In genomic region chr3:145613234-145613633, GRCm38 (mm10) we compare ENCODE assay signal across 22 mouse cellular contexts. TPM values are rescaled to one million over a fixed set of nuclear protein-coding genes. Genes with fewer than 3 reads are reported as not detected.
DNase-seq lines count a peak whose midpoint lies in the region; ATAC-seq and TF ChIP-seq lines count a peak whose summit lies in the region.
"Had no signal": no experiment of that assay in that cellular context is flagged by ENCODE, and none has a peak within 500 bp of the region (broad histone marks: within the 10 kb centered on the region; RNA-seq: fewer than 3 reads in every experiment).

No protein-coding gene starts in this region.

- H3K9me3 ChIP-seq in hindbrain, embryonic 16.5 days (ENCODE audit: control insufficient read depth, low read length) = no peaks in the 10 kb centered on the region
- H3K9me3 ChIP-seq in hindbrain, embryonic 12.5 days (replicated peaks) = no peaks in the 10 kb centered on the region
- no peaks in the 10 kb centered on the region for H3K9me3 ChIP-seq in midbrain, embryonic 16.5 days (replicated peaks; ENCODE audit: control insufficient read depth, low read length, poor library complexity, severe bottlenecking)
- H3K9me3 ChIP-seq in midbrain, embryonic 11.5 days (ENCODE audit: control insufficient read depth, low read length) = no peaks in the 10 kb centered on the region
- H3K9me3 ChIP-seq in limb, embryonic 14.5 days (ENCODE audit: control insufficient read depth, low read length) = no peaks in the 10 kb centered on the region
- no peaks in the 10 kb centered on the region for H3K9me3 ChIP-seq in forebrain, embryonic 11.5 days (ENCODE audit: control insufficient read depth, low read length)
- H3K9me3 ChIP-seq: embryonic facial prominence, embryonic 10.5 days; embryonic facial prominence, embryonic 15.5 days; forebrain, embryonic 13.5 days; hindbrain, embryonic 10.5 days; intestine, embryonic 15.5 days had no signal

- no peak overlapping the region for H3K9ac ChIP-seq in hindbrain, embryonic 16.5 days (ENCODE audit: low read depth, low read length)
- H3K9ac ChIP-seq in hindbrain, embryonic 12.5 days = no peak overlapping the region
- H3K9ac ChIP-seq in midbrain, embryonic 16.5 days (ENCODE audit: low read depth, low read length) = no peak overlapping the region
- H3K9ac ChIP-seq in midbrain, embryonic 11.5 days (ENCODE audit: low read length) = no peak overlapping the region
- H3K9ac ChIP-seq in limb, embryonic 14.5 days (ENCODE audit: low read depth, low read length, severe bottlenecking) = no peak overlapping the region
- H3K9ac ChIP-seq in forebrain, embryonic 11.5 days (ENCODE audit: low read length) = no peak overlapping the region
- H3K9ac ChIP-seq: embryonic facial prominence, embryonic 15.5 days; forebrain, embryonic 13.5 days; intestine, embryonic 15.5 days; liver, postnatal 0 days had no signal

- WGBS in hindbrain, embryonic 16.5 days = 78% methylated on average over 4 of the region's 4 CpGs
- WGBS in hindbrain, embryonic 12.5 days = 76% methylated on average over 4 of the region's 4 CpGs
- WGBS in midbrain, embryonic 16.5 days = 85% methylated on average over 4 of the region's 4 CpGs
- 92% methylated on average over 4 of the region's 4 CpGs for WGBS in midbrain, embryonic 11.5 days
- 61% methylated on average over 4 of the region's 4 CpGs for WGBS in limb, embryonic 14.5 days
- 83% methylated on average over 4 of the region's 4 CpGs for WGBS in forebrain, embryonic 11.5 days

- DNase-seq in midbrain, embryonic 11.5 days (ENCODE audit: low spot score, missing footprints) = no peak
- no peak for DNase-seq in limb, embryonic 14.5 days (ENCODE audit: low spot score)
- no peak for DNase-seq in forebrain, embryonic 11.5 days (ENCODE audit: low spot score)
- DNase-seq: adrenal gland, postnatal 10 days; cerebellum, adult 8-10 months; gastrocnemius, postnatal 10 days; heart, postnatal 14 days; layer of hippocampus, postnatal 36 days; liver, postnatal 0 days; right cerebral cortex, adult 18-20 months; spleen, adult 18-20 months had no signal

- TF ChIP-seq POLR2A in limb, embryonic 14.5 days (IDR thresholded peaks at IDR 0.05; ENCODE audit: borderline replicate concordance, extremely low read depth, insufficient read depth, insufficient read length) = no peak

- no peak overlapping the region for H3K4me2 ChIP-seq in hindbrain, embryonic 16.5 days (ENCODE audit: low read length)
- H3K4me2 ChIP-seq in hindbrain, embryonic 12.5 days (replicated peaks) = no peak overlapping the region
- H3K4me2 ChIP-seq in midbrain, embryonic 16.5 days (ENCODE audit: low read length) = no peak overlapping the region
- H3K4me2 ChIP-seq in midbrain, embryonic 11.5 days = no peak overlapping the region
- H3K4me2 ChIP-seq in limb, embryonic 14.5 days (replicated peaks; ENCODE audit: low read depth, low read length, severe bottlenecking) = no peak overlapping the region
- no peak overlapping the region for H3K4me2 ChIP-seq in forebrain, embryonic 11.5 days (ENCODE audit: low read depth, low read length, severe bottlenecking)
- H3K4me2 ChIP-seq: embryonic facial prominence, embryonic 15.5 days; forebrain, embryonic 13.5 days; intestine, embryonic 15.5 days; liver, embryonic 11.5 days had no signal

- H3K27me3 ChIP-seq in hindbrain, embryonic 16.5 days (replicated peaks; ENCODE audit: control insufficient read depth, insufficient read depth, low read length) = no peaks in the 10 kb centered on the region
- H3K27me3 ChIP-seq in hindbrain, embryonic 12.5 days = no peaks in the 10 kb centered on the region
- no peaks in the 10 kb centered on the region for H3K27me3 ChIP-seq in midbrain, embryonic 16.5 days (ENCODE audit: control insufficient read depth, insufficient read depth, low read depth, low read length)
- no peaks in the 10 kb centered on the region for H3K27me3 ChIP-seq in midbrain, embryonic 11.5 days (ENCODE audit: control insufficient read depth, insufficient read depth, low read length)
- no peaks in the 10 kb centered on the region for H3K27me3 ChIP-seq in limb, embryonic 14.5 days (ENCODE audit: control insufficient read depth, insufficient read depth, low read length)
- no peaks in the 10 kb centered on the region for H3K27me3 ChIP-seq in forebrain, embryonic 11.5 days (ENCODE audit: control insufficient read depth, insufficient read depth, low read length)
- H3K27me3 ChIP-seq: embryonic facial prominence, embryonic 15.5 days; forebrain, embryonic 13.5 days; intestine, embryonic 15.5 days had no signal

- peaks cover 11% of the 10 kb centered on the region for H3K4me1 ChIP-seq in hindbrain, embryonic 16.5 days (ENCODE audit: control insufficient read depth, insufficient read depth, low read depth, low read length)
- peaks cover 12% of the 10 kb centered on the region for H3K4me1 ChIP-seq in hindbrain, embryonic 12.5 days
- H3K4me1 ChIP-seq in midbrain, embryonic 16.5 days (ENCODE audit: control insufficient read depth, insufficient read depth, low read length) = peaks cover 10% of the 10 kb centered on the region
- peaks cover 8% of the 10 kb centered on the region; the same call in 1 of the 2 replicates for H3K4me1 ChIP-seq in midbrain, embryonic 11.5 days (ENCODE audit: control insufficient read depth, insufficient read depth, low read length)
- peaks cover 23% of the 10 kb centered on the region for H3K4me1 ChIP-seq in limb, embryonic 14.5 days (ENCODE audit: control insufficient read depth, insufficient read depth, low read length)
- peaks cover 3% of the 10 kb centered on the region; the same call in 1 of the 2 replicates for H3K4me1 ChIP-seq in forebrain, embryonic 11.5 days (replicated peaks; ENCODE audit: control insufficient read depth, insufficient read depth, low read length)

- ATAC-seq in hindbrain, embryonic 16.5 days = peak; percentile 19; the same call in 1 of the 2 replicates
- no peak for ATAC-seq in hindbrain, embryonic 12.5 days (ENCODE audit: low FRiP score)
- peak; percentile 12 for ATAC-seq in midbrain, embryonic 16.5 days
- ATAC-seq in midbrain, embryonic 11.5 days (ENCODE audit: low FRiP score) = no peak
- peak; percentile 48 for ATAC-seq in CD4-positive, CD25-positive, alpha-beta regulatory T cell, adult 4 months
- ATAC-seq in limb, embryonic 14.5 days (ENCODE audit: low FRiP score, low read depth) = 0 out of 2 replicates have a peak, but pooled peaks have one; percentile 19
- no peak for ATAC-seq in forebrain, embryonic 11.5 days (replicated peaks; ENCODE audit: low FRiP score)
- ATAC-seq: intestine, embryonic 15.5 days; liver, postnatal 0 days had no signal

- H3K27ac ChIP-seq in hindbrain, embryonic 16.5 days (ENCODE audit: low read depth, low read length) = no peak overlapping the region
- H3K27ac ChIP-seq in hindbrain, embryonic 12.5 days = no peak overlapping the region
- H3K27ac ChIP-seq in midbrain, embryonic 16.5 days (ENCODE audit: low read length) = no peak overlapping the region
- H3K27ac ChIP-seq in midbrain, embryonic 11.5 days (ENCODE audit: low read depth, low read length) = no peak overlapping the region
- no peak overlapping the region for H3K27ac ChIP-seq in limb, embryonic 14.5 days (replicated peaks; ENCODE audit: low read depth, low read length)
- no peak overlapping the region for H3K27ac ChIP-seq in forebrain, embryonic 11.5 days (ENCODE audit: low read depth, low read length)
- H3K27ac ChIP-seq: embryonic facial prominence, embryonic 10.5 days; hindbrain, embryonic 10.5 days; intestine, embryonic 15.5 days had no signal

- H3K36me3 ChIP-seq in hindbrain, embryonic 16.5 days (ENCODE audit: control insufficient read depth, insufficient read depth, low read length) = no peaks in the 10 kb centered on the region
- no peaks in the 10 kb centered on the region for H3K36me3 ChIP-seq in hindbrain, embryonic 12.5 days
- no peaks in the 10 kb centered on the region; the same call in 1 of the 2 replicates for H3K36me3 ChIP-seq in midbrain, embryonic 16.5 days (ENCODE audit: control insufficient read depth, insufficient read depth, low read length)
- H3K36me3 ChIP-seq in midbrain, embryonic 11.5 days (ENCODE audit: control insufficient read depth, insufficient read depth, low read length) = no peaks in the 10 kb centered on the region
- H3K36me3 ChIP-seq in limb, embryonic 14.5 days (ENCODE audit: control insufficient read depth, insufficient read depth, low read length) = no peaks in the 10 kb centered on the region
- H3K36me3 ChIP-seq in forebrain, embryonic 11.5 days (ENCODE audit: control insufficient read depth, insufficient read depth, low read length) = no peaks in the 10 kb centered on the region
- H3K36me3 ChIP-seq: embryonic facial prominence, embryonic 15.5 days; intestine, embryonic 15.5 days had no signal

- no peak overlapping the region for H3K4me3 ChIP-seq in hindbrain, embryonic 16.5 days (ENCODE audit: low read length)
- no peak overlapping the region for H3K4me3 ChIP-seq in hindbrain, embryonic 12.5 days
- no peak overlapping the region for H3K4me3 ChIP-seq in midbrain, embryonic 16.5 days (ENCODE audit: low read depth, low read length)
- H3K4me3 ChIP-seq in midbrain, embryonic 11.5 days (ENCODE audit: low read depth, low read length) = no peak overlapping the region
- H3K4me3 ChIP-seq in limb, embryonic 14.5 days (replicated peaks; ENCODE audit: low read length) = no peak overlapping the region
- no peak overlapping the region for H3K4me3 ChIP-seq in forebrain, embryonic 11.5 days (ENCODE audit: low read depth, low read length)
- H3K4me3 ChIP-seq: embryonic facial prominence, embryonic 10.5 days; embryonic facial prominence, embryonic 15.5 days; forebrain, embryonic 13.5 days; hindbrain, embryonic 10.5 days; intestine, embryonic 15.5 days; myocyte had no signal

RNA-seq across cellular contexts. Expression of gene Ccn1, which starts 36.5 kb away (rescaled TPM):
- polyA plus RNA-seq in hindbrain, embryonic 16.5 days (2015; fragmentation: Nextera tagmentation; extraction: Ambion mirVana) = 7.5 and 8.5 TPM in 2 replicates
- polyA plus RNA-seq in hindbrain, embryonic 12.5 days (2016; fragmentation: Nextera tagmentation; extraction: Ambion mirVana) = 40.8 and 41.9 TPM in 2 replicates
- polyA plus RNA-seq in midbrain, embryonic 16.5 days (2015; fragmentation: Nextera tagmentation; extraction: Ambion mirVana) = 7.2 and 7.9 TPM in 2 replicates
- polyA plus RNA-seq in midbrain, embryonic 11.5 days (2014; fragmentation: Nextera tagmentation; extraction: Ambion mirVana) = 14.1 and 15.7 TPM in 2 replicates
- polyA plus RNA-seq in CD4-positive, CD25-positive, alpha-beta regulatory T cell, adult 4 months (2017; shearing (Covaris generic)) = not detected
- polyA plus RNA-seq in limb, embryonic 14.5 days (2012; rRNA removed) = 105 and 119 TPM in 2 replicates
- polyA plus RNA-seq in limb, embryonic 14.5 days (2014; fragmentation: Nextera tagmentation; extraction: Ambion mirVana) = 53.5 and 59.8 TPM in 2 replicates
- 36.7 and 39.2 TPM in 2 replicates for polyA plus RNA-seq in forebrain, embryonic 11.5 days (2014; fragmentation: Nextera tagmentation; extraction: Ambion mirVana)

RNA-seq across cellular contexts. Expression of gene Znhit6, which starts 37.2 kb away (rescaled TPM):
- 30.5 and 34.1 TPM in 2 replicates for polyA plus RNA-seq in hindbrain, embryonic 16.5 days (2015; fragmentation: Nextera tagmentation; extraction: Ambion mirVana)
- 40.7 and 43.4 TPM in 2 replicates for polyA plus RNA-seq in hindbrain, embryonic 12.5 days (2016; fragmentation: Nextera tagmentation; extraction: Ambion mirVana)
- polyA plus RNA-seq in midbrain, embryonic 16.5 days (2015; fragmentation: Nextera tagmentation; extraction: Ambion mirVana) = 35.8 and 40.3 TPM in 2 replicates
- polyA plus RNA-seq in midbrain, embryonic 11.5 days (2014; fragmentation: Nextera tagmentation; extraction: Ambion mirVana) = 37.5 and 40.4 TPM in 2 replicates
- 10 to 100 TPM; 27.5 to 32.0 TPM for polyA plus RNA-seq in CD4-positive, CD25-positive, alpha-beta regulatory T cell, adult 4 months (2017; shearing (Covaris generic))
- polyA plus RNA-seq in limb, embryonic 14.5 days (2012; rRNA removed) = 14.4 and 24.4 TPM in 2 replicates
- 34.5 and 35.5 TPM in 2 replicates for polyA plus RNA-seq in limb, embryonic 14.5 days (2014; fragmentation: Nextera tagmentation; extraction: Ambion mirVana)
- polyA plus RNA-seq in forebrain, embryonic 11.5 days (2014; fragmentation: Nextera tagmentation; extraction: Ambion mirVana) = 39.3 and 40.3 TPM in 2 replicates

Comparison
In these comparisons a context has a peak if more than half of its experiments do, and no peak if none do; other contexts are left out.
1. ATAC-seq: peak in hindbrain, embryonic 16.5 days (single experiment), midbrain, embryonic 16.5 days (single experiment), CD4-positive, CD25-positive, alpha-beta regulatory T cell, adult 4 months (single experiment) and limb, embryonic 14.5 days (single experiment); none in hindbrain, embryonic 12.5 days (single experiment), midbrain, embryonic 11.5 days (single experiment) and forebrain, embryonic 11.5 days (single experiment).